Mouse (Mus musculus) neural tube, embryonic 11.5 days (tissue): ENCODE results near the gene Mprip. TPM values are rescaled to one million over a fixed set of nuclear protein-coding genes. Genes with fewer than 3 reads are reported as not detected.

Experiments
- polyA plus RNA-seq: library from polyadenylated mRNA; unstranded; fragments of >200 nt; fragmentation: Nextera tagmentation; extraction: Ambion mirVana; gene quantifications from 2 replicates; pipeline ENCODE4 v1.2.1, GENCODE M21; 2014

The Mprip gene
- polyA plus RNA-seq, 1 experiment from 2014 or later = 91.3 TPM

Other genes starting within 250 kb of the Mprip start
- gene Jmjd4, start 211.3 kb upstream of the Mprip start, polyA plus RNA-seq = 14.7 and 15.3 TPM in 2 replicates
- 193 and 203 TPM in 2 replicates for gene Snap47, start 210.1 kb upstream of the Mprip start, polyA plus RNA-seq
- 10.1 and 11.6 TPM in 2 replicates for gene Zfp867, start 188.8 kb upstream of the Mprip start, polyA plus RNA-seq
- 26.0 and 27.9 TPM in 2 replicates for gene Zkscan17, start 134.6 kb upstream of the Mprip start, polyA plus RNA-seq
- 0.11 and 0.14 TPM in 2 replicates for gene Nlrp3, start 119.7 kb upstream of the Mprip start, polyA plus RNA-seq
- not detected in 2 replicates for gene Olfr222, start 85.1 kb upstream of the Mprip start, polyA plus RNA-seq
- gene Olfr223, start 68.0 kb upstream of the Mprip start, polyA plus RNA-seq = not detected in 2 replicates
- gene Pld6, start 126.3 kb downstream of the Mprip start, polyA plus RNA-seq = 0.60 and 0.69 TPM in 2 replicates
- gene Flcn, start 148.7 kb downstream of the Mprip start, polyA plus RNA-seq = 30.6 and 30.9 TPM in 2 replicates
- 40.6 and 44.5 TPM in 2 replicates for gene Nt5m, start 178.1 kb downstream of the Mprip start, polyA plus RNA-seq
- gene Cops3, start 178.5 kb downstream of the Mprip start, polyA plus RNA-seq = 247 and 252 TPM in 2 replicates